Mouse (Mus musculus) liver, embryonic 14.5 days (tissue): ENCODE data around the gene Gm49337.

Experiments used
- CTCF ChIP-seq: IDR thresholded peaks from 2 replicates; pipeline ENCODE4 v1.5.1; 2016; ENCODE audit warnings: antibody characterized with exemption, low read depth, control low read depth
- EP300 ChIP-seq: IDR thresholded peaks from 2 replicates; pipeline ENCODE4 v1.6.1; 2016; ENCODE audit warnings: antibody characterized with exemption, low read depth

- TF ChIP-seq CTCF = no peak
- no peak for TF ChIP-seq EP300
Observed at GRCm38 (mm10) chr4:116141736-116142135, 31.4 kb upstream of the Gm49337 start.
